Mouse (Mus musculus) olfactory bulb, adult 2 months (tissue): Measurements from ENCODE around the gene Wdr5.

ENCODE experiments used
- CTCF ChIP-seq: fragments of 200-500 bp; IDR thresholded peaks from 2 replicates; pipeline ENCODE4 v1.5.1; 2012; ENCODE audit warnings: low read depth, mild to moderate bottlenecking, low read length, moderate library complexity; ENCODE audit not compliant: insufficient read depth
- POLR2A ChIP-seq: fragments of 200-500 bp; IDR thresholded peaks from 2 replicates; pipeline ENCODE4 v1.6.1; 2012; ENCODE audit warnings: mild to moderate bottlenecking, low read depth, low read length, moderate library complexity; ENCODE audit not compliant: insufficient read depth

- TF ChIP-seq CTCF (no peak), POLR2A (no peak)
These were observed 26.3 kb downstream of the Wdr5 start for GRCm38 (mm10) chr2:27541225-27541624.
